Mouse (Mus musculus) left cerebral cortex, postnatal 4 days (tissue): ENCODE data around the gene Agpat4. TPM values are rescaled to one million over a fixed set of nuclear protein-coding genes. Genes with fewer than 3 reads are reported as not detected.

Experiments used
- DNase-seq: peaks from one replicate; pipeline ENCODE4 v3.0.0-alpha.2; 2022
- intact Hi-C: fragments of 180-260 bp; cut with DNase I; formaldehyde crosslinking; loops from one replicate; pipeline ENCODE4 v1.15.1; 2025
- total RNA-seq, 2 experiments: library from RNA; stranded (reverse); gene quantifications; 2 replicates each; pipeline ENCODE4 v1.2.3; 2021

Gene Agpat4
- total RNA-seq, 2 experiments from 2014 or later: 52.7 to 58.4 TPM

- no peak for DNase-seq
These were observed 145.3 kb downstream of the Agpat4 start for GRCm38 (mm10) chr17:12263787-12264186.

GRCm38 (mm10) chr17:12264293-12264692 is 145.8 kb downstream of the Agpat4 start:
- DNase-seq: no peak
- intact Hi-C loops: loop anchor here (10.0 kb wide), 1 partner anchor 101 kb away; no protein-coding TSS in a partner anchor

More at GRCm38 (mm10) chr17:12263787-12264186, 145.3 kb downstream of the Agpat4 start:
- intact Hi-C loops: loop anchor here (10.0 kb wide), 1 partner anchor 101 kb away; no protein-coding TSS in a partner anchor

GRCm38 (mm10) chr17:12265969-12266925 is 147.7 kb downstream of the Agpat4 start:
- intact Hi-C loops: loop anchor here (10.0 kb wide), 1 partner anchor 99 kb away; no protein-coding TSS in a partner anchor
- peak; percentile 54 for DNase-seq

- intact Hi-C loops: loop anchor here (10.0 kb wide), 1 partner anchor 97 kb away; no protein-coding TSS in a partner anchor
- DNase-seq: peak; percentile 33
These were observed 149.6 kb downstream of the Agpat4 start for GRCm38 (mm10) chr17:12268091-12268490.

- intact Hi-C loops: loop anchor here (10.0 kb wide), 1 partner anchor 96 kb away; no protein-coding TSS in a partner anchor
- DNase-seq: no peak
These were observed 150.0 kb downstream of the Agpat4 start for GRCm38 (mm10) chr17:12268538-12268937.

Other genes with a start within 250 kb of the Agpat4 start
- 10 to 100 TPM; 43.0 to 44.1 TPM for gene Map3k4, start 200.1 kb downstream of the Agpat4 start, total RNA-seq